Mouse (Mus musculus) spleen, adult 2 months (tissue): ENCODE measurements around the gene Adamts14. TPM values are rescaled to one million over a fixed set of nuclear protein-coding genes. Genes with fewer than 3 reads are reported as not detected.
A peak's percentile ranks its signal among the peaks of the same experiment; 100 is the strongest.

ENCODE experiments used
- DNase-seq, 2 experiments: peaks; one replicate each; pipeline versions ENCODE4 v3.0.0 to v3.0.0-alpha.2; 2012 to 2021; ENCODE audit warnings: low spot score in 2 of 2, low read depth in 1 of 2
- H3K27ac ChIP-seq: fragments of 200-500 bp; 2 replicates; pipeline ENCODE4 v1.5.1; 2012; ENCODE audit warnings: low read length, inconsistent platforms; ENCODE audit not compliant: insufficient read depth
- H3K27me3 ChIP-seq: fragments of 200-500 bp; 2 replicates; pipeline ENCODE4 v1.6.1; 2012; ENCODE audit warnings: mild to moderate bottlenecking, moderate library complexity, low read length, inconsistent platforms; ENCODE audit not compliant: control insufficient read depth, insufficient read depth
- H3K36me3 ChIP-seq: fragments of 200-500 bp; 2 replicates; pipeline ENCODE4 v1.6.1; 2012; ENCODE audit warnings: mild to moderate bottlenecking, low read length, inconsistent platforms; ENCODE audit not compliant: control insufficient read depth, insufficient read depth
- H3K4me1 ChIP-seq: fragments of 200-500 bp; 2 replicates; pipeline ENCODE4 v1.6.1; 2011; ENCODE audit warnings: inconsistent platforms; ENCODE audit not compliant: control insufficient read depth, insufficient read depth, insufficient read length
- H3K4me3 ChIP-seq: fragments of 200-500 bp; 2 replicates; pipeline ENCODE4 v1.5.1; 2011; ENCODE audit warnings: mild to moderate bottlenecking, inconsistent platforms; ENCODE audit not compliant: insufficient read depth, insufficient read length; ENCODE audit errors: extremely low read depth
- CTCF ChIP-seq: fragments of 200-500 bp; IDR thresholded peaks from 2 replicates; pipeline ENCODE4 v1.5.1; 2011; ENCODE audit warnings: mild to moderate bottlenecking, inconsistent platforms; ENCODE audit not compliant: insufficient read depth, insufficient read length, insufficient replicate concordance; ENCODE audit errors: extremely low read depth
- POLR2A ChIP-seq: fragments of 200-500 bp; IDR thresholded peaks from 2 replicates; pipeline ENCODE4 v1.6.1; 2011; ENCODE audit warnings: low read depth, low read length, inconsistent platforms
- WGBS: fragments of 180-500 bp; shearing (Covaris S2); methylation state at CpG from one replicate; pipeline ENCODE4 v1.1.7; 2018; 5-methylcytosine and 5-hydroxymethylcytosine counted together
- polyA plus RNA-seq: library from polyadenylated mRNA; depleted of rRNA; stranded (reverse); fragments of >200 nt; gene quantifications from 2 replicates; pipeline ENCODE4 v1.2.3, GENCODE M21; 2012; rRNA removed

Adamts14 gene
- 6.9 and 7.0 TPM in 2 replicates for polyA plus RNA-seq

- H3K4me1 ChIP-seq, result peaks cover 3% of the 10 kb centered on the region; the same call in 1 of the 2 replicates
- H3K36me3 ChIP-seq, result no peaks in the 10 kb centered on the region
- H3K4me3 ChIP-seq, result peak within 1 kb of the TSS; percentile 25
- TF ChIP-seq POLR2A (no peak), CTCF (no peak)
- peaks cover 4% of the 10 kb centered on the region; the same call in 1 of the 2 replicates for H3K27me3 ChIP-seq
- WGBS, result 3% methylated on average over 53 of the region's 75 CpGs
- H3K27ac ChIP-seq, result 0 out of 2 replicates have a peak within 1 kb of the TSS, but pooled peaks have one; percentile 24
- no peak for DNase-seq
Observed at GRCm38 (mm10) chr10:61273081-61273843, at the start of gene Adamts14. Gene Adamts14 (minus strand): TSS chr10:61273438.

- WGBS, result 81% methylated on average over 3 of the region's 3 CpGs
- Histone ChIP-seq H3K27ac (no peak overlapping the region), H3K36me3 (no peaks in the 10 kb centered on the region), H3K27me3 (no peaks in the 10 kb centered on the region), H3K4me3 (no peak overlapping the region), H3K4me1 (no peaks in the 10 kb centered on the region)
- DNase-seq, result no peak
- no peak for TF ChIP-seq POLR2A
- TF ChIP-seq CTCF, result no peak
Observed at GRCm38 (mm10) chr10:61318527-61318926, 45.3 kb upstream of the Adamts14 start.

- WGBS, result 90% methylated on average over 9 of the region's 9 CpGs
- TF ChIP-seq POLR2A, result no peak
- no peak for TF ChIP-seq CTCF
- Histone ChIP-seq H3K4me3 (no peak overlapping the region), H3K36me3 (no peaks in the 10 kb centered on the region), H3K27ac (no peak overlapping the region), H3K4me1 (no peaks in the 10 kb centered on the region), H3K27me3 (no peaks in the 10 kb centered on the region)
- DNase-seq, result no peak
Observed at GRCm38 (mm10) chr10:61315324-61315880, 42.2 kb upstream of the Adamts14 start.

GRCm38 (mm10) chr10:61313750-61314149 is 40.5 kb upstream of the Adamts14 start:
- Histone ChIP-seq H3K27ac (no peak overlapping the region), H3K36me3 (no peaks in the 10 kb centered on the region), H3K27me3 (no peaks in the 10 kb centered on the region), H3K4me1 (no peaks in the 10 kb centered on the region), H3K4me3 (no peak overlapping the region)
- 76% methylated on average over 7 of the region's 7 CpGs for WGBS
- TF ChIP-seq CTCF (no peak), POLR2A (no peak)
- DNase-seq, result no peak

DNA sequence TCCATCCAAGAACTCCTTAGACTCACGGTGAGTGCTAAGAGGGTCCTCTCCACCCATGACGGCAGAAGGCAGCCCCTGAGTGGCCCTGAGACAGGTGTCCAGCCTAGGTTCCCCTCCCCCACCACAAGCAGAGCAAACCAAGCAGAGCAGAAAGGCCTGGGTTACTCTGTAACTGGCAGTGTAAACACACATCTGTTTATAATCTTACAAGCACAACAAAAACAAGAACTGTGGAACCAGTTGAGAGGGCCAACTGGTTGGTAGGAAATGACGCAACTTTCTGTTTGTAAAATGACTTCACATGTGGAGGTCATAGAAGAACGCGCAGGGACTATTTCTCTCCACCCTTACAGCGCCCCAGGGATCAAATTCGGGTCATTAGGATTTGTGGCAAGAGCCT is 39.5 kb upstream of the Adamts14 start:
- TF ChIP-seq CTCF (no peak), POLR2A (no peak)
- Histone ChIP-seq H3K4me3 (no peak overlapping the region), H3K27me3 (no peaks in the 10 kb centered on the region), H3K4me1 (no peaks in the 10 kb centered on the region), H3K36me3 (no peaks in the 10 kb centered on the region), H3K27ac (no peak overlapping the region)
- no peak for DNase-seq
- 72% methylated on average over 7 of the region's 7 CpGs for WGBS

- Histone ChIP-seq H3K36me3 (no peaks in the 10 kb centered on the region), H3K4me3 (no peak overlapping the region), H3K4me1 (no peaks in the 10 kb centered on the region), H3K27me3 (no peaks in the 10 kb centered on the region), H3K27ac (no peak overlapping the region)
- 93% methylated on average over 6 of the region's 6 CpGs for WGBS
- TF ChIP-seq POLR2A (no peak), CTCF (no peak)
- no peak for DNase-seq
Observed at GRCm38 (mm10) chr10:61312159-61312558, 38.9 kb upstream of the Adamts14 start.
